Mouse (Mus musculus): ENCODE results near the gene Kirrel. TPM values are rescaled to one million over a fixed set of nuclear protein-coding genes. Genes with fewer than 3 reads are reported as not detected.

Kirrel gene
- polyA plus RNA-seq, 1 experiment from 2014 or later: 4.5 TPM

GRCm38 (mm10) chr3:87082235-87082634 is 92.3 kb downstream of the Kirrel start:
- H3K27ac ChIP-seq (replicated peaks): no peak overlapping the region
- H3K27me3 ChIP-seq (ENCODE audit: control insufficient read depth, insufficient read depth, low read length): no peaks in the 10 kb centered on the region
- no peak overlapping the region for H3K4me3 ChIP-seq (ENCODE audit: low read depth, low read length)
- H3K9me3 ChIP-seq (ENCODE audit: control insufficient read depth, low read length): no peaks in the 10 kb centered on the region
- ATAC-seq (ENCODE audit: low FRiP score, low TSS enrichment) (0 out of 2 replicates have a peak, but pooled peaks have one; percentile 42), DNase-seq (ENCODE audit: low spot score) (peak; percentile 48)
- H3K36me3 ChIP-seq (ENCODE audit: control insufficient read depth, insufficient read depth, low read length): peaks cover 15% of the 10 kb centered on the region; the same call in 1 of the 2 replicates
- TF ChIP-seq EP300 (optimal IDR thresholded peaks at IDR 0.05): no peak
- peak; percentile 86 for TF ChIP-seq CTCF (IDR thresholded peaks at IDR 0.05; ENCODE audit: low read depth)
- H3K4me2 ChIP-seq (replicated peaks; ENCODE audit: low read depth): no peak overlapping the region
- no peak overlapping the region for H3K9ac ChIP-seq (ENCODE audit: low read length)
- WGBS: 61% methylated on average over 3 of the region's 3 CpGs
- H3K4me1 ChIP-seq (replicated peaks; ENCODE audit: control insufficient read depth, insufficient read depth): no peaks in the 10 kb centered on the region

- Histone ChIP-seq H3K27me3 (ENCODE audit: control insufficient read depth, insufficient read depth, low read length) (no peaks in the 10 kb centered on the region), H3K9ac (ENCODE audit: low read length) (no peak overlapping the region), H3K9me3 (ENCODE audit: control insufficient read depth, low read length) (no peaks in the 10 kb centered on the region), H3K4me2 (replicated peaks; ENCODE audit: low read depth) (no peak overlapping the region), H3K4me3 (ENCODE audit: low read depth, low read length) (no peak overlapping the region), H3K27ac (replicated peaks) (no peak overlapping the region), H3K36me3 (ENCODE audit: control insufficient read depth, insufficient read depth, low read length) (peaks cover 13% of the 10 kb centered on the region; the same call in 1 of the 2 replicates), H3K4me1 (replicated peaks; ENCODE audit: control insufficient read depth, insufficient read depth) (no peaks in the 10 kb centered on the region)
- TF ChIP-seq EP300 (optimal IDR thresholded peaks at IDR 0.05): no peak
- TF ChIP-seq CTCF (IDR thresholded peaks at IDR 0.05; ENCODE audit: low read depth): no peak
- ATAC-seq (ENCODE audit: low FRiP score, low TSS enrichment): no peak
- DNase-seq (ENCODE audit: low spot score): no peak
- WGBS: 78% methylated on average over 4 of the region's 4 CpGs
Observed at GRCm38 (mm10) chr3:87079751-87080150, 94.8 kb downstream of the Kirrel start.

GRCm38 (mm10) chr3:87079301-87079700 is 95.2 kb downstream of the Kirrel start:
- Histone ChIP-seq H3K27me3 (ENCODE audit: control insufficient read depth, insufficient read depth, low read length) (no peaks in the 10 kb centered on the region), H3K4me2 (replicated peaks; ENCODE audit: low read depth) (no peak overlapping the region), H3K36me3 (ENCODE audit: control insufficient read depth, insufficient read depth, low read length) (peaks cover 9% of the 10 kb centered on the region; the same call in 1 of the 2 replicates), H3K27ac (replicated peaks) (no peak overlapping the region), H3K4me1 (replicated peaks; ENCODE audit: control insufficient read depth, insufficient read depth) (no peaks in the 10 kb centered on the region), H3K9ac (ENCODE audit: low read length) (no peak overlapping the region), H3K9me3 (ENCODE audit: control insufficient read depth, low read length) (no peaks in the 10 kb centered on the region), H3K4me3 (ENCODE audit: low read depth, low read length) (no peak overlapping the region)
- DNase-seq (ENCODE audit: low spot score) (no peak), ATAC-seq (ENCODE audit: low FRiP score, low TSS enrichment) (no peak)
- WGBS: 86% methylated on average over 7 of the region's 7 CpGs
- no peak for TF ChIP-seq EP300 (optimal IDR thresholded peaks at IDR 0.05)
- TF ChIP-seq CTCF (IDR thresholded peaks at IDR 0.05; ENCODE audit: low read depth): no peak

GRCm38 (mm10) chr3:87077681-87078080 is 96.9 kb downstream of the Kirrel start:
- 0 out of 2 replicates have a peak, but pooled peaks cover 6% of the 10 kb centered on the region for H3K36me3 ChIP-seq (ENCODE audit: control insufficient read depth, insufficient read depth, low read length)
- TF ChIP-seq CTCF (IDR thresholded peaks at IDR 0.05; ENCODE audit: low read depth): no peak
- no peak for TF ChIP-seq EP300 (optimal IDR thresholded peaks at IDR 0.05)
- no peak for DNase-seq (ENCODE audit: low spot score)
- H3K27ac ChIP-seq (replicated peaks): no peak overlapping the region
- H3K27me3 ChIP-seq (ENCODE audit: control insufficient read depth, insufficient read depth, low read length): no peaks in the 10 kb centered on the region
- H3K4me2 ChIP-seq (replicated peaks; ENCODE audit: low read depth): no peak overlapping the region
- no peaks in the 10 kb centered on the region for H3K4me1 ChIP-seq (replicated peaks; ENCODE audit: control insufficient read depth, insufficient read depth)
- 60% methylated on average over 9 of the region's 9 CpGs for WGBS
- H3K9me3 ChIP-seq (ENCODE audit: control insufficient read depth, low read length): no peaks in the 10 kb centered on the region
- no peak overlapping the region for H3K4me3 ChIP-seq (ENCODE audit: low read depth, low read length)
- H3K9ac ChIP-seq (ENCODE audit: low read length): no peak overlapping the region
- no peak for ATAC-seq (ENCODE audit: low FRiP score, low TSS enrichment)

GRCm38 (mm10) chr3:87076899-87077298 is 97.6 kb downstream of the Kirrel start:
- Histone ChIP-seq H3K4me1 (replicated peaks; ENCODE audit: control insufficient read depth, insufficient read depth) (no peaks in the 10 kb centered on the region), H3K36me3 (ENCODE audit: control insufficient read depth, insufficient read depth, low read length) (0 out of 2 replicates have a peak, but pooled peaks cover 3% of the 10 kb centered on the region), H3K4me2 (replicated peaks; ENCODE audit: low read depth) (no peak overlapping the region), H3K27me3 (ENCODE audit: control insufficient read depth, insufficient read depth, low read length) (no peaks in the 10 kb centered on the region), H3K9ac (ENCODE audit: low read length) (no peak overlapping the region), H3K9me3 (ENCODE audit: control insufficient read depth, low read length) (no peaks in the 10 kb centered on the region), H3K4me3 (ENCODE audit: low read depth, low read length) (no peak overlapping the region), H3K27ac (replicated peaks) (no peak overlapping the region)
- TF ChIP-seq CTCF (IDR thresholded peaks at IDR 0.05; ENCODE audit: low read depth) (no peak), EP300 (optimal IDR thresholded peaks at IDR 0.05) (no peak)
- no peak for ATAC-seq (ENCODE audit: low FRiP score, low TSS enrichment)
- no peak for DNase-seq (ENCODE audit: low spot score)
- WGBS: 68% methylated on average over 5 of the region's 5 CpGs

GRCm38 (mm10) chr3:87076161-87076560 is 98.4 kb downstream of the Kirrel start:
- Histone ChIP-seq H3K9ac (ENCODE audit: low read length) (no peak overlapping the region), H3K4me2 (replicated peaks; ENCODE audit: low read depth) (no peak overlapping the region), H3K4me1 (replicated peaks; ENCODE audit: control insufficient read depth, insufficient read depth) (no peaks in the 10 kb centered on the region), H3K4me3 (ENCODE audit: low read depth, low read length) (no peak overlapping the region), H3K36me3 (ENCODE audit: control insufficient read depth, insufficient read depth, low read length) (0 out of 2 replicates have a peak, but pooled peaks cover 3% of the 10 kb centered on the region), H3K27ac (replicated peaks) (no peak overlapping the region), H3K9me3 (ENCODE audit: control insufficient read depth, low read length) (no peaks in the 10 kb centered on the region), H3K27me3 (ENCODE audit: control insufficient read depth, insufficient read depth, low read length) (no peaks in the 10 kb centered on the region)
- WGBS: 89% methylated on average over 7 of the region's 7 CpGs
- DNase-seq (ENCODE audit: low spot score) (peak; percentile 9), ATAC-seq (ENCODE audit: low FRiP score, low TSS enrichment) (no peak)
- TF ChIP-seq EP300 (optimal IDR thresholded peaks at IDR 0.05) (no peak), CTCF (IDR thresholded peaks at IDR 0.05; ENCODE audit: low read depth) (no peak)

Measured in stomach, postnatal 0 days (tissue).